Mouse (Mus musculus): ENCODE measurements around the gene Pnpla7.

GRCm38 (mm10) chr2:25083697-25084096 lies 107.9 kb downstream of the Pnpla7 start:
- TF ChIP-seq CTCF (IDR thresholded peaks at IDR 0.05; ENCODE audit: low read depth, low read length) (no peak), POLR2A (IDR thresholded peaks at IDR 0.05; ENCODE audit: borderline replicate concordance, low read depth, low read length) (no peak)

Data from bone marrow macrophage, adult 2 months (primary cell).